Mouse (Mus musculus): ENCODE results near the gene Nhlrc4.

GRCm38 (mm10) chr17:25913877-25914275 lies 30.9 kb downstream of the Nhlrc4 start:
- TF ChIP-seq POLR2A (IDR thresholded peaks at IDR 0.05; ENCODE audit: borderline replicate concordance, extremely low read depth, insufficient read depth, insufficient read length, poor library complexity, severe bottlenecking) (no peak), CTCF (IDR thresholded peaks at IDR 0.05; ENCODE audit: borderline replicate concordance, extremely low read depth, insufficient read depth, insufficient read length) (no peak)

All from brain, embryonic 14.5 days (tissue).